Mouse (Mus musculus) kidney, adult 2 months (tissue): ENCODE data around the gene Olfr332.
"Not testable (repeated sequence)": the region's sequence is repeated elsewhere in the genome, so short reads cannot be mapped to it uniquely, and the experiment has no call there.

Experiments
- CTCF ChIP-seq: fragments of 200-500 bp; conservative IDR thresholded peaks from 2 replicates; pipeline ENCODE4 v1.5.1; 2011; ENCODE audit warnings: low read depth, mild to moderate bottlenecking, control low read depth, low read length, moderate library complexity, mixed read lengths; ENCODE audit not compliant: insufficient read depth, insufficient read length
- POLR2A ChIP-seq: fragments of 200-500 bp; IDR thresholded peaks from one replicate; pipeline ENCODE4 v1.6.1; 2011; ENCODE audit warnings: low read depth, low read length, control low read depth

DNA sequence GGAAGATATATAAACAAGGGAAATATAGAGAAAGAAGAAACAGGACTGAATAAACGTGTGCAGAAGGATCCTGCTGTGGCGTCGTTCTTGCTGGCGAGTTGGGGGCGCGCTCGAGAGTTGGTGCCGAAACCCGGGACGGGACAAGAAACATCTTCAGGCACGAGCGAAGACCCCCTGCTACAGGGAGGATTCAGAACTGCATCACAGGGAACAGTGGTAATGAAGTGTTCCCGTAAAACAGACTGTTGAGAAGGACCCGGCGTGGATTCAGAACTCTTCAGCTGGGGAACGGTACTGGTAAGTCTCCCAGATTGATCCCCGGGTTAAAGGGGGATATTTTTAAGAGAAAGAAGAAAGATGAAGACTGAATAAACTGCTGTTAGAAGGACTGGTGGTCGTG lies 26.6 kb upstream of the Olfr332 start:
- TF ChIP-seq CTCF, POLR2A: not testable (repeated sequence)
